9 mouse cellular contexts compared by ENCODE assay signal in the genomic region with DNA sequence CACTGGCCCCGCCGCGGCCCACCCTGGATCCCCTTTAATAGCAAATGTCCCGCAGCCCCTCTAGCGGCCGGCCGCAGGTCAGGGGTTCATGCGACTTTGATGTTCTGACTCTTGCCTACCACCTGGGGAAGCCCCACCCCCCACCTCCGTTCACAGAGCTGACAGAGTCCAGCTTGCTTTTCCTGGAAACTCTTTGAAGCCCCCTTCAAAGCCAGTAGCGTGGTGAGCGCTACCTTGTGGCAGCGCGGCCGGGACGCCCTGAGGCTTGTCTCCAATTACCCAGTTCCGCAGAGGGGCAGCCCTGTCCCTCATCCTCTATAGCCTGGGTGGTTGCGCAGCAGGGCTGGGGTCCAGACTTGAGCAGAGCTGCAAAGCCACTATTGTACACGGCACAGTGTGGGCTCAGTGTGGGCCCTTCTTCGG. TPM values are rescaled to one million over a fixed set of nuclear protein-coding genes. Genes with fewer than 3 reads are reported as not detected.
A peak's percentile ranks its signal among the peaks of the same experiment; 100 is the strongest.
DNase-seq lines count a peak whose midpoint lies in the region; ATAC-seq lines count a peak whose summit lies in the region.
"Had no signal": no experiment of that assay in that cellular context is flagged by ENCODE, and none has a peak within 500 bp of the region (broad histone marks: within the 10 kb centered on the region; RNA-seq: fewer than 3 reads in every experiment).

No protein-coding gene starts in this region.

- peaks cover 59% of the 10 kb centered on the region for H3K4me1 ChIP-seq in hindbrain, embryonic 10.5 days (replicated peaks)
- H3K4me1 ChIP-seq in hindbrain, embryonic 14.5 days (replicated peaks; ENCODE audit: control insufficient read depth, insufficient read depth, low read length) = peaks cover 29% of the 10 kb centered on the region
- peaks cover 71% of the 10 kb centered on the region for H3K4me1 ChIP-seq in limb, embryonic 10.5 days

- H3K36me3 ChIP-seq in hindbrain, embryonic 10.5 days = no peaks in the 10 kb centered on the region
- no peaks in the 10 kb centered on the region for H3K36me3 ChIP-seq in hindbrain, embryonic 14.5 days (replicated peaks; ENCODE audit: control insufficient read depth, insufficient read depth)
- H3K36me3 ChIP-seq in limb, embryonic 10.5 days = no peaks in the 10 kb centered on the region
- H3K36me3 ChIP-seq: heart, embryonic 15.5 days had no signal

- H3K27me3 ChIP-seq in hindbrain, embryonic 10.5 days (ENCODE audit: insufficient read depth, poor library complexity, severe bottlenecking) = peaks cover 57% of the 10 kb centered on the region
- peaks cover 4% of the 10 kb centered on the region; the same call in 1 of the 2 replicates for H3K27me3 ChIP-seq in hindbrain, embryonic 14.5 days (ENCODE audit: control insufficient read depth, insufficient read depth, low read length)
- H3K27me3 ChIP-seq in limb, embryonic 10.5 days (ENCODE audit: low read depth, poor library complexity, severe bottlenecking) = peaks cover 33% of the 10 kb centered on the region

- no peaks in the 10 kb centered on the region for H3K9me3 ChIP-seq in hindbrain, embryonic 10.5 days
- no peaks in the 10 kb centered on the region for H3K9me3 ChIP-seq in hindbrain, embryonic 14.5 days (ENCODE audit: control insufficient read depth, low read length)
- H3K9me3 ChIP-seq in limb, embryonic 10.5 days (replicated peaks) = no peaks in the 10 kb centered on the region
- H3K9me3 ChIP-seq: heart, embryonic 15.5 days had no signal

- DNase-seq in hindbrain, embryonic 10.5 days (ENCODE audit: low spot score) = peak; percentile 68
- DNase-seq in hindbrain, embryonic 14.5 days (ENCODE audit: low spot score) = no peak
- peak; percentile 40 for DNase-seq in thymus, postnatal 4 days
- no peak for DNase-seq in thymus, postnatal 36 days
- peak; percentile 84 for DNase-seq in limb, embryonic 10.5 days (ENCODE audit: low spot score)
- peak; percentile 29 for DNase-seq in yolk sac, embryonic 10.5 days (ENCODE audit: low spot score)
- DNase-seq in lung, postnatal 14 days = no peak
- DNase-seq in ovary, postnatal 36 days (ENCODE audit: low spot score) = no peak

- peak overlapping the region; percentile 35 for H3K4me3 ChIP-seq in hindbrain, embryonic 10.5 days
- no peak overlapping the region for H3K4me3 ChIP-seq in hindbrain, embryonic 14.5 days (replicated peaks; ENCODE audit: low read length)
- H3K4me3 ChIP-seq in limb, embryonic 10.5 days = peak overlapping the region; percentile 31
- H3K4me3 ChIP-seq: heart, embryonic 15.5 days had no signal

- ATAC-seq in hindbrain, embryonic 14.5 days (ENCODE audit: low FRiP score) = no peak

- WGBS in hindbrain, embryonic 10.5 days = 1% methylated on average over 19 of the region's 19 CpGs
- WGBS in hindbrain, embryonic 14.5 days = 4% methylated on average over 19 of the region's 19 CpGs
- under 1% methylated on average over 19 of the region's 19 CpGs for WGBS in limb, embryonic 10.5 days

- no peak overlapping the region for H3K9ac ChIP-seq in hindbrain, embryonic 14.5 days
- H3K9ac ChIP-seq: heart, embryonic 15.5 days had no signal

- H3K4me2 ChIP-seq in hindbrain, embryonic 14.5 days (replicated peaks) = no peak overlapping the region
- H3K4me2 ChIP-seq: heart, embryonic 15.5 days had no signal

- peak overlapping the region; percentile 68 for H3K27ac ChIP-seq in hindbrain, embryonic 10.5 days
- H3K27ac ChIP-seq in hindbrain, embryonic 14.5 days = no peak overlapping the region
- peak overlapping the region; percentile 76 for H3K27ac ChIP-seq in limb, embryonic 10.5 days
- H3K27ac ChIP-seq: heart, embryonic 15.5 days had no signal

RNA-seq across cellular contexts. Expression of gene Rpl38, which starts 28.6 kb away (rescaled TPM):
- polyA plus RNA-seq in hindbrain, embryonic 10.5 days (2016; fragmentation: Nextera tagmentation; extraction: Ambion mirVana) = 959 and 1,042 TPM in 2 replicates
- 694 and 869 TPM in 2 replicates for polyA plus RNA-seq in hindbrain, embryonic 14.5 days (2014; fragmentation: Nextera tagmentation; extraction: Ambion mirVana)
- 966 and 1,201 TPM in 2 replicates for polyA plus RNA-seq in limb, embryonic 10.5 days (2016; fragmentation: Nextera tagmentation; extraction: Ambion mirVana)

RNA-seq across cellular contexts. Expression of gene Ttyh2, which starts 35.5 kb away (rescaled TPM):
- polyA plus RNA-seq in hindbrain, embryonic 10.5 days (2016; fragmentation: Nextera tagmentation; extraction: Ambion mirVana) = 15.6 and 15.9 TPM in 2 replicates
- polyA plus RNA-seq in hindbrain, embryonic 14.5 days (2014; fragmentation: Nextera tagmentation; extraction: Ambion mirVana) = 32.0 and 35.1 TPM in 2 replicates
- polyA plus RNA-seq in limb, embryonic 10.5 days (2016; fragmentation: Nextera tagmentation; extraction: Ambion mirVana) = 8.6 and 9.2 TPM in 2 replicates

Comparison
In these comparisons a context has a peak if more than half of its experiments do, and no peak if none do; other contexts are left out.
1. DNase-seq: peak in hindbrain, embryonic 10.5 days (single experiment), thymus, postnatal 4 days (single experiment), limb, embryonic 10.5 days (single experiment) and yolk sac, embryonic 10.5 days (single experiment); none in hindbrain, embryonic 14.5 days (single experiment), thymus, postnatal 36 days (0 of 2), lung, postnatal 14 days (single experiment) and ovary, postnatal 36 days (single experiment).